Mouse (Mus musculus) testis, adult 2 months (tissue): ENCODE results near the gene Coro2a.

Experiments
- CTCF ChIP-seq: fragments of 200-500 bp; IDR thresholded peaks from 2 replicates; pipeline ENCODE4 v1.5.1; 2012; ENCODE audit warnings: low read depth, mild to moderate bottlenecking, inconsistent platforms, low read length, moderate library complexity; ENCODE audit not compliant: control insufficient read depth, insufficient read depth, insufficient replicate concordance
- POLR2A ChIP-seq: fragments of 200-500 bp; IDR thresholded peaks from 2 replicates; pipeline ENCODE4 v1.6.1; 2012; ENCODE audit warnings: low read depth, mild to moderate bottlenecking, inconsistent platforms, low read length, moderate library complexity; ENCODE audit not compliant: control insufficient read depth

- no peak for TF ChIP-seq POLR2A
- TF ChIP-seq CTCF = no peak
Measured at GRCm38 (mm10) chr4:46550406-46550805, 51.6 kb downstream of the Coro2a start.
